Mouse (Mus musculus): Measurements from ENCODE around the gene Lemd1. TPM values are rescaled to one million over a fixed set of nuclear protein-coding genes. Genes with fewer than 3 reads are reported as not detected.

Lemd1 gene
- total and polyA plus RNA-seq, 3 experiments = not detected

DNA sequence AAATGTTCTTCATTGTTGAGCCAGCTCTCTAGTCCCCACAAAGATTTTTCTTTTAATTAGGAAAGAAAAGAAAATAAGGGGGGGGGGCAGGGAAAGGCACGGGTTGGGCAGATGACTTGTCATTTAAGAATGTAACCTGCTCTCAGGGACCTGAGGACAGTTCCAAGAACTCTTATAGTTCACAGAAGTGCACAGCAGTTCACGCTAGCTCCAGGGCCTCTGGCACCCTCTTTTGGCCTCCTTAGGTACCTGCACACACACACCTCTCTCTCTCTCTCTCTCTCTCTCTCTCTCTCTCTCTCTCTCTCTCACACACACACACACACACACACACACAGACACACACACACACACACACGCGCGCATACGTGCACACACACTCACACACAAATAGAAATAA lies 63.2 kb downstream of the Lemd1 start:
- H3K9ac ChIP-seq (ENCODE audit: low read depth, low read length) = no peak overlapping the region
- H3K27me3 ChIP-seq (ENCODE audit: control insufficient read depth, insufficient read depth, low read length) = no peaks in the 10 kb centered on the region
- H3K4me1 ChIP-seq (ENCODE audit: control insufficient read depth, insufficient read depth, low read length) = no peaks in the 10 kb centered on the region
- H3K36me3 ChIP-seq (ENCODE audit: control insufficient read depth, insufficient read depth, low read length) = no peaks in the 10 kb centered on the region
- no peak overlapping the region for H3K4me3 ChIP-seq
- no peaks in the 10 kb centered on the region for H3K79me2 ChIP-seq (replicated peaks; ENCODE audit: control insufficient read depth, insufficient read depth, low read length)
- 71% methylated on average over 6 of the region's 6 CpGs for WGBS
- TF ChIP-seq EP300 (IDR thresholded peaks at IDR 0.05; ENCODE audit: insufficient read depth, low read depth, low read length) (no peak), CTCF (IDR thresholded peaks at IDR 0.05) (no peak), POLR2A (IDR thresholded peaks at IDR 0.05; ENCODE audit: insufficient read depth, low read depth, low read length) (no peak)
- no peak for DNase-seq
- intact Hi-C loops (cut with DNase I) = no loop called here
- H3K27ac ChIP-seq = no peak overlapping the region

DNA sequence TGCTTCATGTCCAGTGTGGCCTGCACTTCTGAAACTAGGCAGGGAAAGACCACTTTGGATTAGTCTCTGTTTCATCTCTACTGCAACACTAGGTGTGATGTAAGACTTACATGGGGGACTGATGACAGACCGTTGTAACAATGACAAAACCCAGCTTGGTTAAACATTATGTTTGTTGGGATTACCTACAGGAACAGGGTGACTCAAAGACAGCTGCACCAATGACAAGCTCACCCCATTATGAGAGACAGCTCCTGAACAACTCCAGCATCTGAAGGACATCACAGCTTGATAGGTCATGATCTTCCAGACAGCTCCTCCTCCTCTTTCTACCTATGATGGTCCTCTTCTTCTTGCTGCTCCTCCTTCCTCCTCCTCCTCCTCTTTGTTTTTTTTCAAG lies 69.1 kb downstream of the Lemd1 start:
- Histone ChIP-seq H3K79me2 (replicated peaks; ENCODE audit: control insufficient read depth, insufficient read depth, low read length) (no peaks in the 10 kb centered on the region), H3K4me3 (no peak overlapping the region), H3K27ac (no peak overlapping the region), H3K27me3 (ENCODE audit: control insufficient read depth, insufficient read depth, low read length) (no peaks in the 10 kb centered on the region), H3K36me3 (ENCODE audit: control insufficient read depth, insufficient read depth, low read length) (no peaks in the 10 kb centered on the region), H3K9ac (ENCODE audit: low read depth, low read length) (no peak overlapping the region), H3K4me1 (ENCODE audit: control insufficient read depth, insufficient read depth, low read length) (no peaks in the 10 kb centered on the region)
- no peak for TF ChIP-seq POLR2A (IDR thresholded peaks at IDR 0.05; ENCODE audit: insufficient read depth, low read depth, low read length)
- TF ChIP-seq EP300 (IDR thresholded peaks at IDR 0.05; ENCODE audit: insufficient read depth, low read depth, low read length) = no peak
- no peak for TF ChIP-seq CTCF (IDR thresholded peaks at IDR 0.05)
- DNase-seq = no peak
- intact Hi-C loops (cut with DNase I) = no loop called here
- 85% methylated on average over 1 of the region's 1 CpGs for WGBS

DNA sequence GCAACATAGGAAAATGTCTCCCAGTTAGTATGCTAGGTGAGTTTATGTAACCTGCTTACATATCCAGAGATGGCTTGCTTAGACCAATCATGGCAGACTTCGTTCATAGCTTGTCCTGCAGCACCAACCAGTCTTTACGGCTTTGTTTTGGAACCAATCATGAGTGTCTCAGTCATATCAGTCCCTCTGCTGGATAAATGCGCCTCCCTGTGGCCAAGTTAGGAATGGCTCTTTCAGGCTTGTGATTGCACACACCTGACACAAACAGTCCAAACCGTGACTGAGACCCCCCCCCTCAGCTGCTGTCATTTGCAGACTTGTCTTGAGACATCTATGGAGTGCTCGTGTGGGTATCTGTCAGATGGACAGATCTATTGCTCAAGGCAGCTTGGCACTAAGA lies 69.8 kb downstream of the Lemd1 start:
- TF ChIP-seq CTCF (IDR thresholded peaks at IDR 0.05) (peak; percentile 23; the same call in 1 of the 2 replicates), POLR2A (IDR thresholded peaks at IDR 0.05; ENCODE audit: insufficient read depth, low read depth, low read length) (no peak)
- H3K9ac ChIP-seq (ENCODE audit: low read depth, low read length) = no peak overlapping the region
- intact Hi-C loops (cut with DNase I) = no loop called here
- H3K4me3 ChIP-seq = no peak overlapping the region
- H3K79me2 ChIP-seq (replicated peaks; ENCODE audit: control insufficient read depth, insufficient read depth, low read length) = no peaks in the 10 kb centered on the region
- WGBS = 68% methylated on average over 5 of the region's 5 CpGs
- DNase-seq = no peak
- no peaks in the 10 kb centered on the region for H3K4me1 ChIP-seq (ENCODE audit: control insufficient read depth, insufficient read depth, low read length)
- no peaks in the 10 kb centered on the region for H3K27me3 ChIP-seq (ENCODE audit: control insufficient read depth, insufficient read depth, low read length)
- H3K36me3 ChIP-seq (ENCODE audit: control insufficient read depth, insufficient read depth, low read length) = no peaks in the 10 kb centered on the region
- no peak overlapping the region for H3K27ac ChIP-seq

DNA sequence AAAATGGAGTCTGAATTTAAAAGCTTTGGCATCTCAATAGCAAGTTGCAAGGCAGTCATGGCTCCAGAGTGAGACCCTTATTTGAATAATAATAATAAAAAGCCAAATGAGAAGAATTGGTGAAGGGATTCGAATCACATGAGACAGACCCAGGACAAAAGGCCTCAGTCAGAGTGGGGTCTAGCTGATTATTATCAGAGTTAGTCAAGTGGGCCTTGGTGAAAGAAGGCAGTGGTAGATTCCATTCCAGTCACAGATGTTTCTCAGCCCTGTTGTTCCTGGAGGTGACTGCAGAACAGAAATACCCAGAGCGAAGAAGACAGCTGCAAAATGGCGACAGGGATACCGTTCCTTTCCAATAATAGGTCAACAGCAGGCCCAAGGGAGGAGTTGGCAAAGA lies 72.4 kb downstream of the Lemd1 start:
- Histone ChIP-seq H3K36me3 (ENCODE audit: control insufficient read depth, insufficient read depth, low read length) (no peaks in the 10 kb centered on the region), H3K27me3 (ENCODE audit: control insufficient read depth, insufficient read depth, low read length) (no peaks in the 10 kb centered on the region), H3K4me3 (no peak overlapping the region), H3K79me2 (replicated peaks; ENCODE audit: control insufficient read depth, insufficient read depth, low read length) (no peaks in the 10 kb centered on the region), H3K9ac (ENCODE audit: low read depth, low read length) (no peak overlapping the region), H3K4me1 (ENCODE audit: control insufficient read depth, insufficient read depth, low read length) (no peaks in the 10 kb centered on the region), H3K27ac (no peak overlapping the region)
- intact Hi-C loops (cut with DNase I) = no loop called here
- WGBS = 85% methylated on average over 4 of the region's 4 CpGs
- no peak for TF ChIP-seq EP300 (IDR thresholded peaks at IDR 0.05; ENCODE audit: insufficient read depth, low read depth, low read length)
- TF ChIP-seq CTCF (IDR thresholded peaks at IDR 0.05) = no peak
- no peak for TF ChIP-seq POLR2A (IDR thresholded peaks at IDR 0.05; ENCODE audit: insufficient read depth, low read depth, low read length)
- DNase-seq = no peak

DNA sequence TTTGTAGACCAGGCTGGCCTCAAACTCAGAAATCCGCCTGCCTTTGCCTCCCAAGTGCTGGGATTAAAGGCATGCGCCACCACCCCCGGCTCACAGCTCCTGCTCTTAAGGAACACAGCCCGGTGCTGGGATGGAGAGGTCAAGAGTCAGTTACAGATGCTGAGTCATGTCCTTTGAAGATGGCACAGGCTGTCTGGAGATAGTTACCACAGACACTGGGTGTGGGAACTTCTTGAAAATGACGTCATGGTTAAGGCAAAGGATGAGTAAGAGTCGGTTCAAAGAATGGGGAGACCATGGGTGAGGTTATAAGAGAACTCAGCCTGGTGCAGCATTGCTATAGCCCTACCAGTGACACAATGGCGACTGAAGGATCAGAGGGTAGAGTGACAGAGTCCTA lies 73.3 kb downstream of the Lemd1 start:
- no peaks in the 10 kb centered on the region for H3K36me3 ChIP-seq (ENCODE audit: control insufficient read depth, insufficient read depth, low read length)
- intact Hi-C loops (cut with DNase I) = no loop called here
- 62% methylated on average over 7 of the region's 7 CpGs for WGBS
- no peak overlapping the region for H3K4me3 ChIP-seq
- no peak for DNase-seq
- no peaks in the 10 kb centered on the region for H3K4me1 ChIP-seq (ENCODE audit: control insufficient read depth, insufficient read depth, low read length)
- TF ChIP-seq CTCF (IDR thresholded peaks at IDR 0.05) = no peak
- no peak for TF ChIP-seq POLR2A (IDR thresholded peaks at IDR 0.05; ENCODE audit: insufficient read depth, low read depth, low read length)
- TF ChIP-seq EP300 (IDR thresholded peaks at IDR 0.05; ENCODE audit: insufficient read depth, low read depth, low read length) = no peak
- H3K27ac ChIP-seq = no peak overlapping the region
- no peaks in the 10 kb centered on the region for H3K79me2 ChIP-seq (replicated peaks; ENCODE audit: control insufficient read depth, insufficient read depth, low read length)
- H3K9ac ChIP-seq (ENCODE audit: low read depth, low read length) = no peak overlapping the region
- H3K27me3 ChIP-seq (ENCODE audit: control insufficient read depth, insufficient read depth, low read length) = no peaks in the 10 kb centered on the region

DNA sequence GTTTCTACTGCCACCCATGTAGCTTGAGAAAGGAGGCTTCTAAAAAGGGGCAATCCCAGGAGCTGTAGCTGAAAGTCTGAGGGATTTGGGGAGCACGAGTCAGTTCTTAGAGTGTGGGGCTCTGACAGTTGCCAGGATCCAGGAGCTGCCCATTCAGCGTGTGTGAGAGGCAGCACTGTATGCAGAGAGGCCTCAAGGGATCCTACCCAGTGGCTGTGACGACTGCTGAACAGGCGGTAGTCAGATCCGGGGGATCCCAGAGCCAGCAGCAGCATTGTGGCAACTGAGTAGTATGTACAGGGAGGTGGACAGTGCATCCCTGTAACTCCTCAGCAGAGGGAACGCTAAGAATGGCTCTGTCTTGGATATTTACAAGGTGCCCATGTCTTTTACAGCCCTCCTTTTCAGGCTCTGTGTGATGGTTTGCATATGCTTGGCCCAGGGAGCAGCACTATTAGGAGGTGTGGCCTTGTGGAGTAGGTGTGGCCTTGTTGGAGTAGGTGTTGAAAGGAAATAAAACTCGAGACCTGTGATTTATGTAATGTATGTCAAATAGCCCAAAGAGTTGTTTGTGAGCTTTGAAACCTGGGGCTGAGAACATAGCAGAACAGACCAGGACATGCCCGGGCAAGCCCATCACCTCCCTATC lies 74.1 kb downstream of the Lemd1 start:
- no peak overlapping the region for H3K4me3 ChIP-seq
- no peak overlapping the region for H3K27ac ChIP-seq
- no peaks in the 10 kb centered on the region for H3K36me3 ChIP-seq (ENCODE audit: control insufficient read depth, insufficient read depth, low read length)
- no peaks in the 10 kb centered on the region for H3K27me3 ChIP-seq (ENCODE audit: control insufficient read depth, insufficient read depth, low read length)
- WGBS = 77% methylated on average over 8 of the region's 8 CpGs
- no peaks in the 10 kb centered on the region for H3K4me1 ChIP-seq (ENCODE audit: control insufficient read depth, insufficient read depth, low read length)
- TF ChIP-seq CTCF (IDR thresholded peaks at IDR 0.05) (no peak), EP300 (IDR thresholded peaks at IDR 0.05; ENCODE audit: insufficient read depth, low read depth, low read length) (no peak), POLR2A (IDR thresholded peaks at IDR 0.05; ENCODE audit: insufficient read depth, low read depth, low read length) (no peak)
- H3K79me2 ChIP-seq (replicated peaks; ENCODE audit: control insufficient read depth, insufficient read depth, low read length) = no peaks in the 10 kb centered on the region
- no peak for DNase-seq
- intact Hi-C loops (cut with DNase I) = no loop called here
- H3K9ac ChIP-seq (ENCODE audit: low read depth, low read length) = no peak overlapping the region
